Mouse (Mus musculus) hindbrain, embryonic 13.5 days (tissue): ENCODE results near the gene Mroh2a. TPM values are rescaled to one million over a fixed set of nuclear protein-coding genes. Genes with fewer than 3 reads are reported as not detected.

Source experiments
- ATAC-seq: fragments of 200-750 bp; cut with Nextera tagmentation; 2 replicates; pipeline ENCODE4 v1.8.0; 2017; ENCODE audit warnings: moderate TSS enrichment; ENCODE audit not compliant: low FRiP score
- H3K27ac ChIP-seq: fragments of 300-500 bp; sonication (generic); 2 replicates; pipeline ENCODE4 v1.5.1; 2015; ENCODE audit warnings: inconsistent platforms, mild to moderate bottlenecking, moderate library complexity
- H3K27me3 ChIP-seq: fragments of 300-500 bp; sonication (generic); 2 replicates; pipeline ENCODE4 v1.6.1; 2015; ENCODE audit warnings: mild to moderate bottlenecking, inconsistent platforms
- H3K36me3 ChIP-seq: fragments of 300-500 bp; sonication (generic); 2 replicates; pipeline ENCODE4 v1.6.1; 2015; ENCODE audit warnings: mild to moderate bottlenecking, inconsistent platforms
- H3K4me1 ChIP-seq: fragments of 300-500 bp; sonication (generic); replicated peaks from 2 replicates; pipeline ENCODE4 v1.6.1; 2015; ENCODE audit warnings: inconsistent platforms
- H3K4me2 ChIP-seq: fragments of 300-500 bp; sonication (generic); 2 replicates; pipeline ENCODE4 v1.6.1; 2015; ENCODE audit warnings: inconsistent platforms, mild to moderate bottlenecking, moderate library complexity
- H3K4me3 ChIP-seq: fragments of 300-500 bp; sonication (generic); 2 replicates; pipeline ENCODE4 v1.5.1; 2015; ENCODE audit warnings: mild to moderate bottlenecking, inconsistent platforms
- H3K9ac ChIP-seq: fragments of 300-500 bp; sonication (generic); 2 replicates; pipeline ENCODE4 v1.6.1; 2015; ENCODE audit warnings: mild to moderate bottlenecking, inconsistent platforms
- H3K9me3 ChIP-seq: fragments of 300-500 bp; sonication (generic); 2 replicates; pipeline ENCODE4 v1.6.1; 2016; ENCODE audit warnings: inconsistent platforms
- WGBS: fragments of 180-500 bp; shearing (Covaris S2); methylation state at CpG from one replicate; pipeline ENCODE4 v1.1.7; 2015; 5-methylcytosine and 5-hydroxymethylcytosine counted together
- polyA plus RNA-seq: library from polyadenylated mRNA; unstranded; fragments of >200 nt; fragmentation: Nextera tagmentation; extraction: Ambion mirVana; gene quantifications from 2 replicates; pipeline ENCODE4 v1.2.1, GENCODE M21; 2015

Gene Mroh2a
- polyA plus RNA-seq, 1 experiment from 2014 or later, result 0.66 TPM

- Histone ChIP-seq H3K4me2 (peak overlapping the region; percentile 54), H3K27ac (peak overlapping the region; percentile 69), H3K27me3 (no peaks in the 10 kb centered on the region), H3K4me3 (peak overlapping the region; percentile 47), H3K9ac (peak overlapping the region; percentile 76), H3K4me1 (peaks cover 30% of the 10 kb centered on the region), H3K36me3 (peaks cover 31% of the 10 kb centered on the region), H3K9me3 (0 out of 2 replicates have a peak, but pooled peaks cover under 1% of the 10 kb centered on the region)
- peak; percentile 49 for ATAC-seq
- WGBS, result 31% methylated on average over 10 of the region's 10 CpGs
These were observed 49.8 kb downstream of the Mroh2a start for GRCm38 (mm10) chr1:88276524-88277097.

GRCm38 (mm10) chr1:88277098-88277817, 50.5 kb downstream of the Mroh2a start, which contains the start of the genes Hjurp and Trpm8:
Gene Hjurp, minus strand, starts transcription at chr1:88277633.
Gene Trpm8, plus strand, starts transcription at chr1:88277661.
- Histone ChIP-seq H3K9me3 (peaks cover 6% of the 10 kb centered on the region; the same call in 1 of the 2 replicates), H3K9ac (peak within 1 kb of the TSS; percentile 76), H3K4me2 (peak within 1 kb of the TSS; percentile 54), H3K4me1 (peaks cover 30% of the 10 kb centered on the region), H3K36me3 (peaks cover 26% of the 10 kb centered on the region), H3K4me3 (peak within 1 kb of the TSS; percentile 47), H3K27me3 (no peaks in the 10 kb centered on the region), H3K27ac (peak within 1 kb of the TSS; percentile 69)
- peak; percentile 97 for ATAC-seq
- 1% methylated on average over 50 of the region's 50 CpGs for WGBS

DNA sequence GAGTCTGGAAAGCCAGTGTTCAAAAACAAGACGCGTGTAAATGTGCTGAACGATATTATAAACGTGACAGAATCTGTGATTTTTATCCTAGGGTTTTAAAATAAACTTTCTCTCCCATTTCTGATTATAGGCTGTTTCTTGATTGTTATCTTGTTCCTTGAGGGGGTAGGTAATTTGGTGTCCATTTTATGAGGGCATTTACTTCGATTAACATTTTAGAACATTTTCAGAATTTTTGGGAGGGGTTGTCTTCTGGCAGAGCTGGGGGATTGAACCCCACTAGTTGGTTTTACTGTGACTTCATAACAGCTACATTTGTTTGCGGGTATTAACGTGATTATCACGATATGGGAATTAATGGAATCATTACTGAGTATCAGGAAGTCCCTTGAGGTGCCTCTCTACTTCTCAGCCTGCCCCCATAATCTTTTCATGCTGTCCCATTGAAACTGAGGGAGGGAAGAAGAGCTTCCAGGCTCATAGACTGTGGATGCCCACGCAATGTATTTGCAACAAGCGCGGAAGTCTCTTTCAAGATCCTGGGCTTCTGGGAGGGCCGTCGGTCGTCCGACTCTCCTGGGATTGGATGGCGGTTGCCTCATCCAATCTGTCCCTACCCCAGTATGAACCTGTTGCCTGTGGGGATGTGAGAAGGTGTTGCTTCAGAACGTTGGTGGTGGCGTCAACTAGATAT, 51.2 kb downstream of the Mroh2a start:
- Histone ChIP-seq H3K9me3 (peaks cover 12% of the 10 kb centered on the region; the same call in 1 of the 2 replicates), H3K9ac (peak overlapping the region; percentile 76), H3K4me3 (peak overlapping the region; percentile 47), H3K4me2 (peak overlapping the region; percentile 54), H3K4me1 (peaks cover 30% of the 10 kb centered on the region), H3K36me3 (peaks cover 20% of the 10 kb centered on the region), H3K27ac (peak overlapping the region; percentile 69), H3K27me3 (no peaks in the 10 kb centered on the region)
- WGBS, result 67% methylated on average over 18 of the region's 18 CpGs
- peak; percentile 23 for ATAC-seq

DNA sequence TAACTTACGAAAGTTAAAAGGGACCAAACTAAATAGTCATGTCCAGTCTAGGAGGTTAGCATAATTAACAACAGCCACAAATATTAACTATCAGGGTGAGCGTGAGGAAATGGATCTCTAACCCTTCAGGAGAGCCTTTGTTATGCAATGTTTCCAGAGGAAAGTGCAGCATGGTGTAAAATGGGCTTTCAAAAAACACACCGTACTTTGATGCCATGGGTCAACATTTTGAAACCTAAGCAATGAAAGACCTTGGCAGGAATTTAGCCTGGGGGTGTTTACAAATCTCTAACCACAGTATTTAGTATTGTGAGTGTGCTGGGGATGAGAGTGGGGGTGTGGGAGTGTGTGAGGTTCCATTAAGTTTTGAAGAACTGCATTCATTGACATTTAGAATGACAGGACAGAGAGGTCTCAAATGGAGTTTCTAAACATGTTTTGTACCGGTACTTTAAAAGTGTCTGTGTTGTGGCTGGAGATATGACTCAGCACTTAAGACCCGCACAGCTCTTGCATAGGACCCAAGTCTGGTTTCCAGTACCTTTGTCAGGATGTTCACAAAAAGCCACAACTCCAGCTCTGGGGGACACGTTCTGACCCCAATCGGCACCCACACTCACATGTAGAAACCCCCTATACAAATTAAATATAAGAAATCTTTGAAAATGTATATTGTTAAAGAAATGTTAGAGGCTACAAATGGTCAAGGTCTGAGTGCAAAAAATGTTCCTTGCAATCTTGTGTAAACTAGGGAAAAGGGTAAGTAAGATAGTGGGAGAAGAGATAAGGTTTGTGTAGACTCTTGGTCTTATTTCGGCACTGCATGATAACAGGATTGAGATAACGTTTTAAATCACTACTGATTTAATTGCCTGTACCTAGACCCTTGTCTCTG, 52.6 kb downstream of the Mroh2a start:
- 73% methylated on average over 9 of the region's 9 CpGs for WGBS
- no peak for ATAC-seq
- no peak overlapping the region for H3K9ac ChIP-seq
- peaks cover 30% of the 10 kb centered on the region for H3K4me1 ChIP-seq
- H3K4me3 ChIP-seq, result no peak overlapping the region
- H3K4me2 ChIP-seq, result no peak overlapping the region
- H3K9me3 ChIP-seq, result peaks cover 25% of the 10 kb centered on the region
- H3K36me3 ChIP-seq, result peaks cover 9% of the 10 kb centered on the region
- no peaks in the 10 kb centered on the region for H3K27me3 ChIP-seq
- H3K27ac ChIP-seq, result no peak overlapping the region

- no peak overlapping the region for H3K27ac ChIP-seq
- H3K27me3 ChIP-seq, result no peaks in the 10 kb centered on the region
- H3K36me3 ChIP-seq, result 0 out of 2 replicates have a peak, but pooled peaks cover under 1% of the 10 kb centered on the region
- no peak for ATAC-seq
- H3K9me3 ChIP-seq, result peaks cover 32% of the 10 kb centered on the region
- 76% methylated on average over 15 of the region's 15 CpGs for WGBS
- H3K4me3 ChIP-seq, result no peak overlapping the region
- no peak overlapping the region for H3K9ac ChIP-seq
- no peak overlapping the region for H3K4me2 ChIP-seq
- H3K4me1 ChIP-seq, result peaks cover 27% of the 10 kb centered on the region
These were observed 53.4 kb downstream of the Mroh2a start for GRCm38 (mm10) chr1:88280006-88280690.

DNA sequence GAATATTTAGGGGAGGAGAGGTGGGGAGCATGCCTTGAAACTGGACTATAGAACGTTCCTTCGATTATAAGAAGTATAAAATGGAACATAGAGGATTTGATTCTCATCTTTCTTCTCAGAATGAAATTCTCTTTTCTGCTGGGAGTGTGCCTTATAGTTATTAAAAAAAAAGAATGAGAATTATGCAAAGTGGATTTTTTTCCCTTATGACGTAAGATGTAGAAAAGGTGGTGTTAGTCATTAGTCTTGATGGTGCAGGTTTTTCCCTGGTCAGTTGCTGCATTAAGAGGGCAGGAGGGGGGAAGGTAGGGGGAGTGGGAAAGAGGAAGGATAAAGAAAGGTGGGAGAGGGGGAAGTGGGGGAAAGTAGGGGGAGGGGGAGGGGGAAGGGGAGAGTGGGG, 55.5 kb downstream of the Mroh2a start:
- peaks cover 46% of the 10 kb centered on the region for H3K9me3 ChIP-seq

GRCm38 (mm10) chr1:88283376-88284227, 56.8 kb downstream of the Mroh2a start:
- H3K36me3 ChIP-seq, result no peaks in the 10 kb centered on the region
- H3K4me3 ChIP-seq, result no peak overlapping the region
- no peak overlapping the region for H3K9ac ChIP-seq
- no peak overlapping the region for H3K4me2 ChIP-seq
- no peak for ATAC-seq
- H3K4me1 ChIP-seq, result no peaks in the 10 kb centered on the region
- H3K9me3 ChIP-seq, result peaks cover 55% of the 10 kb centered on the region
- no peaks in the 10 kb centered on the region for H3K27me3 ChIP-seq
- no peak overlapping the region for H3K27ac ChIP-seq
- WGBS, result 81% methylated on average over 15 of the region's 15 CpGs

More for the DNA sequence above, 55.5 kb downstream of the Mroh2a start:
- H3K27me3 ChIP-seq, result no peaks in the 10 kb centered on the region
- H3K9ac ChIP-seq, result no peak overlapping the region
- peaks cover 7% of the 10 kb centered on the region for H3K4me1 ChIP-seq
- 58% methylated on average over 3 of the region's 3 CpGs for WGBS
- no peaks in the 10 kb centered on the region for H3K36me3 ChIP-seq
- no peak for ATAC-seq
- no peak overlapping the region for H3K4me3 ChIP-seq
- H3K27ac ChIP-seq, result no peak overlapping the region
- H3K4me2 ChIP-seq, result no peak overlapping the region

DNA sequence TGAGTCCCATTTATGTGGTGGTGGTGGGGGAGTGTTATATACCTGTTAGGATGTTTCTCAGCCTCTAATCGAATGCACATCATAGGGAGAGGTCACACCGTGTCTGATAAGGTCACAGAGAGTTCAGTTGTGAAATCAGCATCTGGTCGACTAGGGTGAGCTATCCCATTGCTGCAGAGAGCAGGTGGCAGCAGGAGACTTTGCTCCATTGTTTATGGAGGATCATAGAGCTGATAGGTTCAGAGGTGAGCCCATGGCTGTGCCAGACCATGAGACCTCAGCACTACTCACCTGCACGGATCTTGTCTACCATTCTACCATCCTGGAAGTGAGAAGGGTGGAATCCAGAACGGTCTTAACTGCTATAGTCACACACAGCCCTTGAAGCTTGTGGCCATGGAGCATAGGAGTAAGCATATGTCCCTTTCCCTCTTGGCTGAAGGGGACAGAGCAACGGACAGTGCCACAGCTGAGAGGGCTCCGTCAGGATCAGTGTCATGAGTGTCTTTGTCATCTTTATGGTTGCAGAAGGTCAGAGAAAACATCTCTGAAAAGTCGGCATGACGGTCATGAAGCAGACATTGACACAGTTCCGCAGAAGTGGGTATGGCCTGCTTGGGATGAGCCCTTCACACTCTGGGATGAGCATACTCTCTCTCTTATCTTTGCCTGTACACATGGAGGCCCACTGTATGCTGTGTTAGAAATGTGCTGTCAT, 57.6 kb downstream of the Mroh2a start:
- Histone ChIP-seq H3K4me1 (no peaks in the 10 kb centered on the region), H3K4me2 (no peak overlapping the region), H3K9ac (no peak overlapping the region), H3K4me3 (no peak overlapping the region), H3K27me3 (no peaks in the 10 kb centered on the region), H3K9me3 (peaks cover 57% of the 10 kb centered on the region), H3K36me3 (no peaks in the 10 kb centered on the region), H3K27ac (no peak overlapping the region)
- WGBS, result 63% methylated on average over 10 of the region's 10 CpGs
- peak; percentile 44 for ATAC-seq

GRCm38 (mm10) chr1:88284946-88285320, 58.1 kb downstream of the Mroh2a start:
- Histone ChIP-seq H3K27ac (no peak overlapping the region), H3K36me3 (no peaks in the 10 kb centered on the region), H3K9me3 (peaks cover 60% of the 10 kb centered on the region), H3K4me1 (no peaks in the 10 kb centered on the region), H3K27me3 (no peaks in the 10 kb centered on the region), H3K9ac (no peak overlapping the region), H3K4me2 (no peak overlapping the region), H3K4me3 (no peak overlapping the region)
- 63% methylated on average over 7 of the region's 7 CpGs for WGBS
- ATAC-seq, result 0 out of 2 replicates have a peak, but pooled peaks have one; percentile 3

DNA sequence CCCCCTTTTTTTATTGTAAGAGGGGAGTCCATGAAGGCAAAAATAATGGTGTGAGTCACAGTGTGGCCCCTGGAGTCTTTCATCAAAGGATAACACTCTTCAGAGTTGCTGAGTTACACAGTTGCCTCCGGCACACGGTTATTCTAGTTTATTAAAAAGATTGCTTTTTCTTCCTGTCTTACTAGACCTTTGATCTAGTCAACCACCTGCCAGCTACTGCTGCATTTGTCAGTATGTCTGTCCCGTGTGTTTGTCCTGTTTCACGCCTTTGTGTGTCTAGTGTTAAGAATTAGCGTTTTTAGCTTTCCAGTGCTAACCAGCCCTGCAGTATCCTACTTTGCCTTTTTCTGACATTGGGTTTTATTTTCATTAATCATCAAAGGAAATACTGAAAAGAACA, 58.9 kb downstream of the Mroh2a start:
- H3K4me1 ChIP-seq, result no peaks in the 10 kb centered on the region
- WGBS, result 69% methylated on average over 5 of the region's 5 CpGs
- H3K4me3 ChIP-seq, result no peak overlapping the region
- no peak for ATAC-seq
- no peaks in the 10 kb centered on the region for H3K27me3 ChIP-seq
- no peaks in the 10 kb centered on the region for H3K36me3 ChIP-seq
- H3K27ac ChIP-seq, result no peak overlapping the region
- no peak overlapping the region for H3K4me2 ChIP-seq
- H3K9me3 ChIP-seq, result peaks cover 66% of the 10 kb centered on the region
- no peak overlapping the region for H3K9ac ChIP-seq
